Mouse (Mus musculus) G1E (cell line): ENCODE data around the gene Adgrg1. TPM values are rescaled to one million over a fixed set of nuclear protein-coding genes. Genes with fewer than 3 reads are reported as not detected.

Experiments used
- ATAC-seq: 2 replicates; pipeline ENCODE4 v1.8.0; 2016; ENCODE audit warnings: mild to moderate bottlenecking; ENCODE audit not compliant: insufficient number of reproducible peaks, poor library complexity, low FRiP score, severe bottlenecking; ENCODE audit errors: extremely low read depth
- DNase-seq: peaks from one replicate; pipeline ENCODE4 v3.0.0; 2012; ENCODE audit warnings: low spot score
- H3K27me3 ChIP-seq: 2 replicates; pipeline ENCODE4 v1.6.1; 2012; ENCODE audit warnings: mild to moderate bottlenecking, low read length, inconsistent platforms; ENCODE audit not compliant: insufficient read depth
- H3K36me3 ChIP-seq: replicated peaks from 2 replicates; pipeline ENCODE3; 2012; ENCODE audit warnings: mild to moderate bottlenecking, inconsistent platforms
- H3K4me1 ChIP-seq: 2 replicates; pipeline ENCODE4 v1.6.1; 2012; ENCODE audit warnings: low read depth, low read length, inconsistent platforms, mixed read lengths; ENCODE audit not compliant: insufficient read depth
- H3K4me3 ChIP-seq: 2 replicates; pipeline ENCODE4 v1.5.1; 2012; ENCODE audit warnings: low read depth, mild to moderate bottlenecking, inconsistent platforms, low read length, moderate library complexity, mixed read lengths
- H3K9me3 ChIP-seq: replicated peaks from 2 replicates; pipeline ENCODE4 v1.6.1; 2012; ENCODE audit warnings: inconsistent platforms
- CTCF ChIP-seq: IDR thresholded peaks from 2 replicates; pipeline ENCODE4 v1.5.1; 2012; ENCODE audit warnings: low read depth, low read length, inconsistent platforms, mixed read lengths
- GATA1 ChIP-seq: IDR thresholded peaks from 2 replicates; pipeline ENCODE4 v1.6.1; 2012; ENCODE audit warnings: borderline replicate concordance, low read length, inconsistent platforms, mixed read lengths
- GATA2 ChIP-seq: IDR thresholded peaks from 2 replicates; pipeline ENCODE4 v1.6.1; 2012; ENCODE audit warnings: low read depth, low read length, inconsistent platforms, borderline replicate concordance
- POLR2AphosphoS5 ChIP-seq: IDR thresholded peaks from 2 replicates; pipeline ENCODE4 v1.6.1; 2012; ENCODE audit warnings: low read depth, low read length, inconsistent platforms; ENCODE audit not compliant: insufficient replicate concordance
- TAL1 ChIP-seq: conservative IDR thresholded peaks from 2 replicates; pipeline ENCODE4 v1.6.1; 2012; ENCODE audit warnings: low read depth, low read length, inconsistent platforms, mixed read lengths
- polyA plus RNA-seq: library from polyadenylated mRNA; stranded (reverse); fragments of >175 nt; gene quantifications from 2 replicates; pipeline ENCODE4 v1.2.3, GENCODE M21; 2012
- total RNA-seq, 2 experiments: library from RNA; stranded (forward) in 1 of 2; stranded (reverse) in 1 of 2; fragments of 200-1000 nt in 1 of 2; fragments of >200 nt in 1 of 2; fragmentation: Nextera tagmentation in 1 of 2; gene quantifications; 2 replicates each; pipeline ENCODE4 v1.2.3; 2014 to 2017

The Adgrg1 gene
- total and polyA plus RNA-seq, 3 experiments: 57.7 to 339 (median 229) TPM

- Histone ChIP-seq H3K4me1 (peaks cover 96% of the 10 kb centered on the region), H3K36me3 (peaks cover 75% of the 10 kb centered on the region), H3K4me3 (peak overlapping the region; percentile 80), H3K9me3 (no peaks in the 10 kb centered on the region), H3K27me3 (no peaks in the 10 kb centered on the region)
- no peak for ATAC-seq
- TF ChIP-seq TAL1 (no peak), CTCF (no peak), POLR2AphosphoS5 (no peak), GATA2 (no peak), GATA1 (no peak)
- no peak for DNase-seq
Observed at GRCm38 (mm10) chr8:94987553-94987952, 13.0 kb downstream of the Adgrg1 start.

- Histone ChIP-seq H3K4me3 (peak overlapping the region; percentile 80; the same call in 1 of the 2 replicates), H3K36me3 (peaks cover 85% of the 10 kb centered on the region)
- ATAC-seq: no peak
Observed at GRCm38 (mm10) chr8:94988619-94989018, 14.1 kb downstream of the Adgrg1 start.

GRCm38 (mm10) chr8:94989711-94990110 is 15.2 kb downstream of the Adgrg1 start:
- Histone ChIP-seq H3K27me3 (no peaks in the 10 kb centered on the region), H3K36me3 (peaks cover 96% of the 10 kb centered on the region)
- TF ChIP-seq POLR2AphosphoS5: no peak
- TF ChIP-seq CTCF: no peak
- no peak for TF ChIP-seq GATA1
- TF ChIP-seq TAL1: no peak
- no peak for TF ChIP-seq GATA2

More at GRCm38 (mm10) chr8:94988619-94989018, 14.1 kb downstream of the Adgrg1 start:
- no peak for DNase-seq
- Histone ChIP-seq H3K9me3 (no peaks in the 10 kb centered on the region), H3K27me3 (no peaks in the 10 kb centered on the region), H3K4me1 (peaks cover 96% of the 10 kb centered on the region)
- no peak for TF ChIP-seq CTCF
- TF ChIP-seq POLR2AphosphoS5: no peak
- no peak for TF ChIP-seq GATA2
- TF ChIP-seq TAL1: no peak
- TF ChIP-seq GATA1: no peak

GRCm38 (mm10) chr8:94990598-94991453 is 16.3 kb downstream of the Adgrg1 start:
- Histone ChIP-seq H3K4me3 (peak overlapping the region; percentile 46; the same call in 1 of the 2 replicates), H3K36me3 (peaks cover 100% of the 10 kb centered on the region), H3K4me1 (peaks cover 100% of the 10 kb centered on the region), H3K27me3 (no peaks in the 10 kb centered on the region), H3K9me3 (no peaks in the 10 kb centered on the region)
- ATAC-seq (no peak), DNase-seq (no peak)
- no peak for TF ChIP-seq GATA1
- no peak for TF ChIP-seq TAL1
- no peak for TF ChIP-seq GATA2
- no peak for TF ChIP-seq POLR2AphosphoS5
- TF ChIP-seq CTCF: no peak

More at GRCm38 (mm10) chr8:94989711-94990110, 15.2 kb downstream of the Adgrg1 start:
- ATAC-seq (no peak), DNase-seq (no peak)
- Histone ChIP-seq H3K9me3 (no peaks in the 10 kb centered on the region), H3K4me1 (peaks cover 100% of the 10 kb centered on the region), H3K4me3 (peak overlapping the region; percentile 47; the same call in 1 of the 2 replicates)

- no peak for DNase-seq
- H3K4me1 ChIP-seq: peaks cover 100% of the 10 kb centered on the region
- peak overlapping the region; percentile 46; the same call in 1 of the 2 replicates for H3K4me3 ChIP-seq
- peaks cover 100% of the 10 kb centered on the region for H3K36me3 ChIP-seq
- no peak for TF ChIP-seq GATA2
- TF ChIP-seq POLR2AphosphoS5: no peak
- TF ChIP-seq TAL1: no peak
- no peak for TF ChIP-seq CTCF
- no peak for TF ChIP-seq GATA1
- no peak for ATAC-seq
- no peaks in the 10 kb centered on the region for H3K9me3 ChIP-seq
- H3K27me3 ChIP-seq: no peaks in the 10 kb centered on the region
Observed at GRCm38 (mm10) chr8:94991454-94991994, 17.0 kb downstream of the Adgrg1 start.

- no peaks in the 10 kb centered on the region for H3K9me3 ChIP-seq
- peak overlapping the region; percentile 48; the same call in 1 of the 2 replicates for H3K4me3 ChIP-seq
- no peaks in the 10 kb centered on the region for H3K27me3 ChIP-seq
- DNase-seq (no peak), ATAC-seq (no peak)
- TF ChIP-seq GATA1 (no peak), CTCF (no peak), TAL1 (no peak), GATA2 (no peak), POLR2AphosphoS5 (no peak)
- peaks cover 100% of the 10 kb centered on the region for H3K36me3 ChIP-seq
- peaks cover 100% of the 10 kb centered on the region for H3K4me1 ChIP-seq
Observed at GRCm38 (mm10) chr8:94992010-94992409, 17.5 kb downstream of the Adgrg1 start.
